Mouse (Mus musculus) hindbrain, embryonic 16.5 days (tissue): Measurements from ENCODE around the gene Zfp988. TPM values are rescaled to one million over a fixed set of nuclear protein-coding genes. Genes with fewer than 3 reads are reported as not detected.
"Not testable (repeated sequence)": the region's sequence is repeated elsewhere in the genome, so short reads cannot be mapped to it uniquely, and the experiment has no call there.

Experiments used
- ATAC-seq: fragments of 200-750 bp; cut with Nextera tagmentation; 2 replicates; pipeline ENCODE4 v1.8.0; 2017; ENCODE audit warnings: moderate TSS enrichment, moderate library complexity
- H3K27ac ChIP-seq: fragments of 300-500 bp; sonication (generic); 2 replicates; pipeline ENCODE4 v1.5.1; 2014; ENCODE audit warnings: low read depth, mild to moderate bottlenecking, control low read depth, low read length, moderate library complexity
- H3K27me3 ChIP-seq: fragments of 300-500 bp; sonication (generic); replicated peaks from 2 replicates; pipeline ENCODE4 v1.6.1; 2014; ENCODE audit warnings: low read length; ENCODE audit not compliant: control insufficient read depth, insufficient read depth
- H3K36me3 ChIP-seq: fragments of 300-500 bp; sonication (generic); 2 replicates; pipeline ENCODE4 v1.6.1; 2014; ENCODE audit warnings: mild to moderate bottlenecking, low read length, moderate library complexity, mixed read lengths; ENCODE audit not compliant: control insufficient read depth, insufficient read depth
- H3K4me1 ChIP-seq: fragments of 300-500 bp; sonication (generic); 2 replicates; pipeline ENCODE4 v1.6.1; 2014; ENCODE audit warnings: low read depth, low read length; ENCODE audit not compliant: control insufficient read depth, insufficient read depth
- H3K4me2 ChIP-seq: fragments of 300-500 bp; sonication (generic); 2 replicates; pipeline ENCODE4 v1.6.1; 2014; ENCODE audit warnings: mild to moderate bottlenecking, low read length, control low read depth, moderate library complexity
- H3K4me3 ChIP-seq: fragments of 300-500 bp; sonication (generic); 2 replicates; pipeline ENCODE4 v1.5.1; 2014; ENCODE audit warnings: mild to moderate bottlenecking, low read length, control low read depth, moderate library complexity
- H3K9ac ChIP-seq: fragments of 300-500 bp; sonication (generic); 2 replicates; pipeline ENCODE4 v1.6.1; 2014; ENCODE audit warnings: low read depth, mild to moderate bottlenecking, control low read depth, low read length, moderate library complexity
- H3K9me3 ChIP-seq: fragments of 300-500 bp; sonication (generic); 2 replicates; pipeline ENCODE4 v1.6.1; 2014; ENCODE audit warnings: mild to moderate bottlenecking, low read length, moderate library complexity; ENCODE audit not compliant: control insufficient read depth
- WGBS: fragments of 180-500 bp; shearing (Covaris S2); extraction: QIAGEN DNeasy Blood & Tissue Kit; methylation state at CpG from one replicate; pipeline ENCODE4 v1.1.7; 2014; 5-methylcytosine and 5-hydroxymethylcytosine counted together
- polyA plus RNA-seq: library from polyadenylated mRNA; unstranded; fragments of >200 nt; fragmentation: Nextera tagmentation; extraction: Ambion mirVana; gene quantifications from 2 replicates; pipeline ENCODE4 v1.2.1, GENCODE M21; 2015

The Zfp988 gene
- polyA plus RNA-seq, 1 experiment from 2014 or later = 0.08 TPM

DNA sequence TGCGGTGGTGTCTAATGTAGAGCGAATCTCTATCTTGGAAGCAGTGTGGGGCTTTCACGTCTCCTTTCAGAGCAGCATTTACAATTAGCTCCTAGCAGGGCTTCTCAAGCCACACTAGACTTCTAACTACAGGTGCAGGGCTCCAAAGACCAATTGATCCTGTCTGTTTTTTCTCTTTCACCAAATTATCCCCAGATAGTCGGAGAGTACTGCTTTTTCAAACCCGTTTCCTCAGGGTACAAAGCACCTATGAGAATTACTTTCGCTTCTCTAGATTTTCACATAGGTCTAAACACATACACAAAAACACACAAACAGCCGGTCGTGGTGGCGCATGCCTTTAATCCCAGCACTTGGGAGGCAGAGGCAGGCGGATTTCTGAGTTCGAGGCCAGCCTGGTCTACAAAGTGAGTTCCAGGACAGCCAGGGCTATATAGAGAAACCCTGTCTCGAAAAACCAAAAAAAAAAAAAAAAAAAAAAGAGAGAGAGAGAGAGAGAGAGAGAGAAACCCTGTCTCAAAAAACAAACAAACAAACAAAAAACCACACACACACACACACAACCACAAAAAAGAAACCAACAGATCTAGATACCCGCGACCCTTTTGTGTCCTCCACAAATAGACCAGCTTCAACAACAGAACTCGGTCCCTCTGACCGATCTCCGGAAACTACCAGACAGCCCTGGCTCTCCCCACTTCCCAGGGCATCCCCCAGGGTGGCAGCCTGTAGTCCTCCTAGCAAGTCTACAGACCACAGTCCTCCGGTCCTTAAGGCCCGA is 43.6 kb downstream of the Zfp988 start:
- not testable (repeated sequence) for H3K4me1 ChIP-seq, ATAC-seq, H3K9ac ChIP-seq, H3K36me3 ChIP-seq, H3K4me2 ChIP-seq, H3K4me3 ChIP-seq, H3K27me3 ChIP-seq, H3K27ac ChIP-seq
- 92% methylated on average over 18 of the region's 19 CpGs for WGBS
- peaks cover 34% of the 10 kb centered on the region for H3K9me3 ChIP-seq

DNA sequence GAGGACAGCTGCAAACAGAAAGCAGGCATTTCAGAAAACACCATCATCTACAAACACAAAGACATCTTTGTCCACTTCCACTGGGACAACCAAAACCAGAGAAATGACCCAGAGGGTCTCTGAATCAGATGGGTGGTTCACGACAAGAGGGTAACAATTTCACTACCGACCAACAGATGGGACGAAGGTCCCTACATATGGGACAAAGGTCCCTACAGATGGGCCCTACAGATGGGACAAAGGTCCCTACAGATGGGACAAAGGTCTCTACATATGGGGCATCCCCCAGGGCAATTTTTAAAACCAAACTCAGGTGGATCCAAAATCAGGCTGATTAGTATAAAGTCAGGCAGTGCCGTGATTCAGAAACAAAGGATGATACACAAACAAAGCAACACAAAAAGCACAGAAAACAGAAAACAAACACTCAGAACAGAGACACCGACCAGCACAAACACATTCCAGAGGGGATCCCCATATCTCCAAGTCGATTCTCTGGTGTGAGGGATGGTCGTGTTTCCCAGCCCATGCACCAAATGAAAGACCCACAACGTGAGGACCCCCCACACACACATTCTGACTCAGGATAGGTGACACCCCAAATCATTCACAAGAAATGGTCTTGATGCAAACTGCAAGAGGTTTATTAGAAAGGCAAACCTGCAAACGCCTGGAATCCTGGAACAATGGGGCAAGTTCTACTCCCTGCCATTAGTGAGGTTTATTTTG is 44.4 kb downstream of the Zfp988 start:
- 86% methylated on average over 9 of the region's 9 CpGs for WGBS
- H3K4me3 ChIP-seq = not testable (repeated sequence)

DNA sequence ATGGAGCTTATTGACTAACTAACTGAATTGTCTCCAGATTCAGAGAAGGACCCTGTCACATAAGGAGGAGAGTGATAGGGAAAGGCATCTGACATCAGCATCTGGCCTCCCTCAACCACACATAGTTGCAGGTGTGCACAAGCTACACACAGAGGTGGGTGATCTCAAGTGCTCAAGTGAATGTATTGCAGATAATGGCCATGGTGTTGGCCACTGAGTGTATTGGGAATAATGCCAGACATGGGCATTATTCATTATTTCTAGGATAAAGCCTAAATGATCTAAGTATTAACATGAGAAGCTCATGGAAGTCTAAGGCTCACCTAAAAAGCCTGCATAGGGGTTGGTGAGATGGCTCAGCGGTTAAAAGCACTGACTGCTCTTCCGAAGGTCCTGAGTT is 45.1 kb downstream of the Zfp988 start:
- ATAC-seq, H3K36me3 ChIP-seq, H3K4me3 ChIP-seq, H3K4me1 ChIP-seq, H3K9ac ChIP-seq, H3K4me2 ChIP-seq, H3K27me3 ChIP-seq, H3K27ac ChIP-seq: not testable (repeated sequence)
- H3K9me3 ChIP-seq = peaks cover 37% of the 10 kb centered on the region
- 88% methylated on average over 2 of the region's 2 CpGs for WGBS

More for the DNA sequence above, 44.4 kb downstream of the Zfp988 start:
- not testable (repeated sequence) for H3K27me3 ChIP-seq, H3K9ac ChIP-seq, H3K27ac ChIP-seq, H3K4me1 ChIP-seq, H3K4me2 ChIP-seq, ATAC-seq, H3K36me3 ChIP-seq
- peaks cover 37% of the 10 kb centered on the region for H3K9me3 ChIP-seq

DNA sequence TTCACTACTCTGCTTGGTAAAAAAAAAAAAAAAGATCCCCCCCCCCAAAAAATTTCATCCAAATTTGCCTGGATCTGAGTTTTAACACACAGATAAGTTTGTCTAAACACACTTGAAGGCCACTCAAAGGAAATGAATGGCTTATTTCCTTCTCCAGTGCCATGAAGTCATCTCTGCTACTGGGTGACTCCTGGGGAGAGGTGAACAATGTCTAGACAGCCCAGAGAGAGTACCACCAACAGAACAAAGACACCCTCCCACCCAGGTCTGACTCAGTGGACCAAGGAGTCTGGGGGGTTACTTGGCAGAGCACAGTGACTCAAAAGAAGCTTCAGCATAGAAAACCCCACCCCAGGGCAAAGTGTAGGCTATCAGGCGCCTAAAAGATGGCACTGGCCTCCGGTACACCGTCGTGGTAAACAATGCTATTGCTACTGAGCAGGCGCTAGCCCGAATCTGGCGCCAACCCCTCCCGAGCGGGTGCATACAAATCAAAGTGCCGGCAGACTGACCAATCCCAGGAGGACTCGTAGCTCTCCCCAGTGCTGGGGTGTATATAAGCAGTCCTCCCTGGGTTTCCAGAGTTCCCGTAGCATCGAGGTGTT is 46.0 kb downstream of the Zfp988 start:
- not testable (repeated sequence) for H3K4me2 ChIP-seq, H3K9ac ChIP-seq, H3K4me1 ChIP-seq, H3K4me3 ChIP-seq, ATAC-seq, H3K27ac ChIP-seq, H3K36me3 ChIP-seq, H3K27me3 ChIP-seq
- H3K9me3 ChIP-seq = peaks cover 35% of the 10 kb centered on the region
- 83% methylated on average over 9 of the region's 13 CpGs for WGBS

DNA sequence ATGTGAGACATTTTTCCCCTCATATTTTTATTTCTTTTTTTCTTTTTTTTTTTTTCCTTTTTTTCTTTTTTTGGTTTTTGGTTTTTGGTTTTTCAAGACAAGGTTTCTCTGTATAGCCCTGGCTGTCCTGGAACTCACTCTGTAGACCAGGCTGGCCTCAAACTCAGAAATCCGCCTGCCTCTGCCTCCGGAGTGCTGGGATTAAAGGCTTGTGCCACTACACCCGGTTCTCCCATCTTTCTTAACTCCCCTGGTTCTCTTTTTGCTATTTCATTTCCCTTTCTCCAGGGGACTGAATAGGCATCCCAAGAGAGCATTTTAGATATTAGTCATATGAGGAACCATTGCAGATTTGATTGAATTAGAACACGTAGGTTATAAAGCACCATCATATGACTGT is 48.2 kb downstream of the Zfp988 start:
- H3K36me3 ChIP-seq, H3K4me3 ChIP-seq, H3K4me2 ChIP-seq, H3K4me1 ChIP-seq, H3K9ac ChIP-seq, H3K27ac ChIP-seq, ATAC-seq, H3K27me3 ChIP-seq: not testable (repeated sequence)
- WGBS = 85% methylated on average over 4 of the region's 4 CpGs
- peaks cover 24% of the 10 kb centered on the region for H3K9me3 ChIP-seq

DNA sequence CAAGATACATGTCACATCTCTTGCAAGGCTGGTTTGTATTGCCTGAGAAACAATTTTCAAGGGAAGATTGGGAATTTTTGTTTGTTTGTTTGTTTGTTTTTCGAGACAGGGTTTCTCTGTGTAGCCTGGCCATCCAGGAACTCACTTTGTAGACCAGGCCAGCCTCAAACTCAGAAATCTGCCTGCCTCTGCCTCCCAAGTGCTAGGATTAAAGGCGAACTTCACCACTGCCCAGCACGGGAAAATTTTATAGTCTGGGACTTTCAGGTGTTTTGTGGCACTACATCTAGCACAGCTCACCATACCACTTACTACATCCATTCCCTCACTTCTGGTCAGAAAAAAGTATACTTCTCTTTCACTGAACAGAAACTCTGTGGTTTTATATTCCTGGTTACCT is 50.6 kb downstream of the Zfp988 start:
- not testable (repeated sequence) for H3K4me1 ChIP-seq

DNA sequence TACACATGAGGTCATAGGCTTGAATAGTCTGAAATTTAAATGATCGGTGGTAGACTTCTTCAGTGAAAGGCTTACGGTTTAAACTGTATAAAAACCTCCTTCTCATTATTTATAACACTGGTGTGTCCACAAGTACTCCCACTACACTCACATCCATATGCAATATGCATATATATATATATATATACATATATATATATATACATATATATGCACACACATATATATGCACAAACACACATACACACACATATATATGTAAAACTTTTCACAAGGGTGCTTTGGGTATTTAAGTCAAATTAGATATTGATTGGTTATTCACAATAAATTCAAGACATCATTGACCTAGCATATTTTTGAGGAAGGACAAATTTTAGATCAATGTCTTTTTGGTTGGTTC is 51.7 kb downstream of the Zfp988 start:
- not testable (repeated sequence) for H3K4me2 ChIP-seq, H3K4me1 ChIP-seq, H3K27ac ChIP-seq, H3K9me3 ChIP-seq, H3K27me3 ChIP-seq, H3K4me3 ChIP-seq, H3K36me3 ChIP-seq, ATAC-seq, H3K9ac ChIP-seq
- whole genome bisulfite sequencing = no CpG with 5 or more reads among the region's 2 CpGs

More for the DNA sequence above, 50.6 kb downstream of the Zfp988 start:
- not testable (repeated sequence) for H3K4me2 ChIP-seq, H3K27me3 ChIP-seq, H3K4me3 ChIP-seq, H3K36me3 ChIP-seq, ATAC-seq, H3K9me3 ChIP-seq, H3K27ac ChIP-seq, H3K9ac ChIP-seq
- no CpG with 5 or more reads among the region's 3 CpGs for WGBS

DNA sequence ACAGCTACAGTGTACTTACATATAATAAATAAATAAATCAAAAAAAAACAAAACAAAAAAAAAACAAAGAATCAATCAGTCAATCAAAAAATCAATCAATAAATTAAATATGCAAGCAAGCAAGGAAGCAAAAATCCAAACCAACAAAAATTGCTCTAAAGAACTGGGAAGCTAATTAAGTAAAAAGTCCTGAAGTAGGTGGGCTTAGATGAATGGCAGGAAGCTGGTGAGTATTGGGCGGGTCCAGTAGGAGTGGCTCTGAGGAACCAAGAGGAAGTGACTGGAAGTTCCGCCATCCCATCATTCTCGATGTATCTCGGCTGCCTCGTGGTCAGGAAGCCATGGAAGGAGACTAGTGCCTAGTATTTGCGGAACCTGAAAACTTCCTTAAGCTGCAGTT is 55.5 kb downstream of the Zfp988 start, which contains the start of gene Zfp978:
Gene Zfp978, plus strand, starts transcription at position 301 of the 400 bp plus-strand sequence.
- not testable (repeated sequence) for H3K4me3 ChIP-seq, ATAC-seq, H3K27ac ChIP-seq, H3K36me3 ChIP-seq, H3K9me3 ChIP-seq, H3K9ac ChIP-seq, H3K27me3 ChIP-seq, H3K4me1 ChIP-seq, H3K4me2 ChIP-seq
- WGBS = no CpG with 5 or more reads among the region's 6 CpGs

DNA sequence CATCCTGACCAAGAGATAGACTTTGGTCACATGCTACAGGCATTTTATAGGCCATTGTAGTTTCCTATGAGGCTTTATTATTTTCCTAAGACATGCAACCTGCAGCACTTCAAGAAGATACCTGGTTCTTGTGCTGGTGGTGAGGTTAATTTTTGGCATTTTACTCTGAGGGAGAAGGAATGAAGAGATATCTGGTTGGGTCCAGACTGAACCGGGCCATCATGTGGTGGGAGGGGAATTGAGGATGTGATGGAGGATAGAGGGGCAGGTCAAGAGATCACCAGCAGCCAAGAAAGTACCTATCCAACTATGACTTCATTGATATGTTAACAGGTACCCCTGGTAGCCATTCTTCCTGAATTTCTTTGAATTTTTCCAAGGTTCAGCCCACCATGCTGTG is 56.4 kb downstream of the Zfp988 start:
- WGBS = no CpG with 5 or more reads among the region's 1 CpGs
- not testable (repeated sequence) for ATAC-seq, H3K4me2 ChIP-seq

More for the DNA sequence above, 56.4 kb downstream of the Zfp988 start:
- H3K9ac ChIP-seq, H3K36me3 ChIP-seq, H3K9me3 ChIP-seq, H3K4me3 ChIP-seq, H3K27ac ChIP-seq, H3K4me1 ChIP-seq, H3K27me3 ChIP-seq: not testable (repeated sequence)
